Mouse (Mus musculus) stomach, embryonic 16.5 days (tissue): ENCODE data around the gene Denr. TPM values are rescaled to one million over a fixed set of nuclear protein-coding genes. Genes with fewer than 3 reads are reported as not detected.

Source experiments
- ATAC-seq: fragments of 200-750 bp; cut with Nextera tagmentation; 2 replicates; pipeline ENCODE4 v1.8.0; 2017; ENCODE audit warnings: moderate number of reproducible peaks, moderate TSS enrichment; ENCODE audit not compliant: insufficient read depth, low FRiP score
- H3K27ac ChIP-seq: fragments of 300-500 bp; sonication (generic); 2 replicates; pipeline ENCODE4 v1.5.1; 2014; ENCODE audit warnings: low read length
- H3K27me3 ChIP-seq: fragments of 300-500 bp; sonication (generic); 2 replicates; pipeline ENCODE4 v1.6.1; 2014; ENCODE audit warnings: low read length, control low read depth, mixed read lengths; ENCODE audit not compliant: control insufficient read depth, insufficient read depth
- H3K36me3 ChIP-seq: fragments of 300-500 bp; sonication (generic); 2 replicates; pipeline ENCODE4 v1.6.1; 2014; ENCODE audit warnings: low read length; ENCODE audit not compliant: control insufficient read depth, insufficient read depth
- H3K4me1 ChIP-seq: fragments of 300-500 bp; sonication (generic); 2 replicates; pipeline ENCODE4 v1.6.1; 2014; ENCODE audit warnings: low read length, control low read depth, mixed read lengths; ENCODE audit not compliant: control insufficient read depth, insufficient read depth
- H3K4me2 ChIP-seq: fragments of 300-500 bp; sonication (generic); 2 replicates; pipeline ENCODE4 v1.6.1; 2014; ENCODE audit warnings: low read depth, low read length, mixed read lengths
- H3K4me3 ChIP-seq: fragments of 300-500 bp; sonication (generic); replicated peaks from 2 replicates; pipeline ENCODE4 v1.5.1; 2014; ENCODE audit warnings: mild to moderate bottlenecking, low read length
- H3K9ac ChIP-seq: fragments of 300-500 bp; sonication (generic); 2 replicates; pipeline ENCODE4 v1.6.1; 2014; ENCODE audit warnings: low read length
- H3K9me3 ChIP-seq: fragments of 300-500 bp; sonication (generic); replicated peaks from 2 replicates; pipeline ENCODE4 v1.6.1; 2016; ENCODE audit warnings: low read length, control low read depth; ENCODE audit not compliant: control insufficient read depth
- WGBS: fragments of 180-500 bp; shearing (Covaris S2); extraction: QIAGEN DNeasy Blood & Tissue Kit; methylation state at CpG from one replicate; pipeline ENCODE4 v1.1.7; 2014; 5-methylcytosine and 5-hydroxymethylcytosine counted together
- polyA plus RNA-seq: library from polyadenylated mRNA; unstranded; fragments of >200 nt; fragmentation: Nextera tagmentation; extraction: Ambion mirVana; gene quantifications from 2 replicates; pipeline ENCODE4 v1.2.1, GENCODE M21; 2015

The Denr gene
- 117 and 132 TPM in 2 replicates for polyA plus RNA-seq

GRCm38 (mm10) chr5:123906976-123907630 lies at the start of gene Denr:
Gene Denr (plus strand): TSS chr5:123907175.
- H3K4me3 ChIP-seq = peak within 1 kb of the TSS; percentile 82
- under 1% methylated on average over 59 of the region's 61 CpGs for WGBS
- peak within 1 kb of the TSS; percentile 83 for H3K27ac ChIP-seq
- H3K9ac ChIP-seq = peak within 1 kb of the TSS; percentile 94
- H3K9me3 ChIP-seq = no peaks in the 10 kb centered on the region
- peak; percentile 96 for ATAC-seq
- H3K27me3 ChIP-seq = no peaks in the 10 kb centered on the region
- peaks cover 16% of the 10 kb centered on the region for H3K4me1 ChIP-seq
- 0 out of 2 replicates have a peak, but pooled peaks cover 9% of the 10 kb centered on the region for H3K36me3 ChIP-seq
- H3K4me2 ChIP-seq = peak within 1 kb of the TSS; percentile 94

DNA sequence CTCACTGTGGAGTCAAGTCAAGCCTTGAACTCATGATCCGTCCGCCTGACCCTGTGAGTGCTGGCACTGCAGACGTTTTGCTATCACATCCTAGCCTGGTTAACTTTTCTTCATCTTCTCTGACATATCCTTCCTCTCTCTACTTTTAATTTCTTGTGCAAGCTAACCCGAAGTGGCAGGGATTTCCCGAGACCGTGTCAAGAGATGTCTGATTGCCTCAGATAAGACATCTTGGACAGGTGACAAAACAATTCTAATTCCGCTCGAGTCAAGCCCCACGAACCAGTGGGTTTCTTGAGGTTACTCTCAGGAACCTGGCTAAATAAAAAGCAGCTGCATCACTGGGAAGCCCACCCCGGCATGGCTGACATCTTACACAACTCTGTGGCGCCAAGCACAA lies 48.2 kb upstream of the Denr start:
- Histone ChIP-seq H3K27ac (no peak overlapping the region), H3K27me3 (no peaks in the 10 kb centered on the region), H3K4me2 (no peak overlapping the region), H3K4me1 (peaks cover 6% of the 10 kb centered on the region; the same call in 1 of the 2 replicates), H3K36me3 (no peaks in the 10 kb centered on the region), H3K9ac (no peak overlapping the region), H3K4me3 (no peak overlapping the region), H3K9me3 (no peaks in the 10 kb centered on the region)
- WGBS = 70% methylated on average over 11 of the region's 11 CpGs
- no peak for ATAC-seq

- peak overlapping the region; percentile 40 for H3K4me2 ChIP-seq
- peak; percentile 51; the same call in 1 of the 2 replicates for ATAC-seq
- no peaks in the 10 kb centered on the region for H3K27me3 ChIP-seq
- WGBS = 59% methylated on average over 15 of the region's 15 CpGs
- peak overlapping the region; percentile 25 for H3K4me3 ChIP-seq
- H3K36me3 ChIP-seq = no peaks in the 10 kb centered on the region
- H3K27ac ChIP-seq = peak overlapping the region; percentile 66
- no peaks in the 10 kb centered on the region for H3K9me3 ChIP-seq
- peaks cover 6% of the 10 kb centered on the region; the same call in 1 of the 2 replicates for H3K4me1 ChIP-seq
- H3K9ac ChIP-seq = peak overlapping the region; percentile 44
These were observed 44.3 kb upstream of the Denr start for GRCm38 (mm10) chr5:123862374-123863350.

DNA sequence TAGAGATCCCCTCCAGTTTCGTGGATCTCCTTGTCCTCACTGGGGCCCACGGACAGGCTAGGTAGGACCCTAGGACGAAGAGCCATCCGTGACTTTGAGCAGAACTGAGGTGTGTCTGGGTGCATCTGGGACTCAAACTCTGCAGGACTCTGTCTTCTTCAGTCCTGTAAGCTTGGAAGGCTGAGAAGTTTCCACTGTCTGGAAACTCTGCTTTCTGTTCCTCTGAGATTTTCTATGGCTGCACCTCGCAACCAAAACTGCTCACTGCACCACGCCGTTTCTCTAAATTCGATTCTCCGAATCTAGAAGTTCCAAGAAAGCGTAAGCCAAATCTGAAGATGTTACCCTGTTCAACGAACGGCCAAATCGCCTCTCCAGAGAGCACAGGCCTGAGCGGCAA lies 43.0 kb upstream of the Denr start:
- H3K4me1 ChIP-seq = peaks cover 6% of the 10 kb centered on the region; the same call in 1 of the 2 replicates
- WGBS = 88% methylated on average over 14 of the region's 14 CpGs
- H3K27me3 ChIP-seq = no peaks in the 10 kb centered on the region
- H3K27ac ChIP-seq = no peak overlapping the region
- H3K9ac ChIP-seq = no peak overlapping the region
- H3K9me3 ChIP-seq = no peaks in the 10 kb centered on the region
- no peaks in the 10 kb centered on the region for H3K36me3 ChIP-seq
- H3K4me3 ChIP-seq = peak overlapping the region; percentile 25; the same call in 1 of the 2 replicates
- ATAC-seq = no peak
- H3K4me2 ChIP-seq = no peak overlapping the region

GRCm38 (mm10) chr5:123865365-123865764 lies 41.6 kb upstream of the Denr start, which contains the start of gene Hcar2:
Gene Hcar2 (minus strand): TSS chr5:123865499.
- H3K27me3 ChIP-seq = no peaks in the 10 kb centered on the region

GRCm38 (mm10) chr5:123866457-123866856 lies 40.5 kb upstream of the Denr start:
- Histone ChIP-seq H3K4me1 (no peaks in the 10 kb centered on the region), H3K27ac (0 out of 2 replicates have a peak overlapping the region, but pooled peaks have one; percentile 52), H3K4me3 (no peak overlapping the region), H3K9ac (no peak overlapping the region), H3K9me3 (no peaks in the 10 kb centered on the region), H3K4me2 (no peak overlapping the region), H3K27me3 (no peaks in the 10 kb centered on the region), H3K36me3 (no peaks in the 10 kb centered on the region)
- ATAC-seq = no peak
- WGBS = 72% methylated on average over 4 of the region's 4 CpGs

More at GRCm38 (mm10) chr5:123865365-123865764, 41.6 kb upstream of the Denr start, which contains the start of gene Hcar2:
- no peaks in the 10 kb centered on the region for H3K9me3 ChIP-seq
- H3K4me2 ChIP-seq = no peak within 1 kb of the TSS
- no peak within 1 kb of the TSS for H3K9ac ChIP-seq
- ATAC-seq = no peak
- H3K27ac ChIP-seq = peak within 1 kb of the TSS; percentile 52; the same call in 1 of the 2 replicates
- H3K4me1 ChIP-seq = peaks cover 4% of the 10 kb centered on the region; the same call in 1 of the 2 replicates
- H3K4me3 ChIP-seq = no peak within 1 kb of the TSS
- WGBS = 56% methylated on average over 12 of the region's 12 CpGs
- H3K36me3 ChIP-seq = no peaks in the 10 kb centered on the region

GRCm38 (mm10) chr5:123869615-123870014 lies 37.4 kb upstream of the Denr start:
- Histone ChIP-seq H3K27ac (peak overlapping the region; percentile 67), H3K4me2 (no peak overlapping the region)
- WGBS = 71% methylated on average over 4 of the region's 4 CpGs

GRCm38 (mm10) chr5:123874177-123874576 lies 32.8 kb upstream of the Denr start:
- Histone ChIP-seq H3K27me3 (no peaks in the 10 kb centered on the region), H3K4me3 (no peak overlapping the region), H3K27ac (no peak overlapping the region), H3K9ac (no peak overlapping the region), H3K9me3 (no peaks in the 10 kb centered on the region), H3K36me3 (no peaks in the 10 kb centered on the region), H3K4me1 (peaks cover 10% of the 10 kb centered on the region), H3K4me2 (no peak overlapping the region)
- WGBS = 77% methylated on average over 5 of the region's 5 CpGs
- ATAC-seq = no peak

More at GRCm38 (mm10) chr5:123869615-123870014, 37.4 kb upstream of the Denr start:
- H3K27me3 ChIP-seq = no peaks in the 10 kb centered on the region
- no peaks in the 10 kb centered on the region for H3K9me3 ChIP-seq
- no peak overlapping the region for H3K9ac ChIP-seq
- no peaks in the 10 kb centered on the region for H3K36me3 ChIP-seq
- ATAC-seq = peak; percentile 50; the same call in 1 of the 2 replicates
- H3K4me1 ChIP-seq = no peaks in the 10 kb centered on the region
- no peak overlapping the region for H3K4me3 ChIP-seq
